In genomic region chr19:47337743-47338142, GRCm38 (mm10) we compare ENCODE assay signal across 8 mouse cellular contexts.
DNase-seq lines count a peak whose midpoint lies in the region; ATAC-seq and TF ChIP-seq lines count a peak whose summit lies in the region.

No protein-coding gene starts in this region.

- H3K36me3 ChIP-seq in hindbrain, embryonic 16.5 days (ENCODE audit: control insufficient read depth, insufficient read depth, low read length), result no peaks in the 10 kb centered on the region

- peak; percentile 67 for ATAC-seq in hindbrain, embryonic 16.5 days
- peak; percentile 57; the same call in 1 of the 2 replicates for ATAC-seq in megakaryocyte, adult 5-6 weeks (ENCODE audit: poor library complexity, severe bottlenecking)

- peaks cover 23% of the 10 kb centered on the region for H3K4me1 ChIP-seq in hindbrain, embryonic 16.5 days (ENCODE audit: control insufficient read depth, insufficient read depth, low read depth, low read length)

- peak overlapping the region; percentile 32 for H3K4me3 ChIP-seq in gastrocnemius, adult 2 months
- H3K4me3 ChIP-seq in hindbrain, embryonic 16.5 days (ENCODE audit: low read length), result peak overlapping the region; percentile 23

- H3K4me2 ChIP-seq in hindbrain, embryonic 16.5 days (ENCODE audit: low read length), result peak overlapping the region; percentile 68

- no peaks in the 10 kb centered on the region for H3K9me3 ChIP-seq in hindbrain, embryonic 16.5 days (ENCODE audit: control insufficient read depth, low read length)

- peak overlapping the region; percentile 46 for H3K27ac ChIP-seq in gastrocnemius, adult 2 months
- H3K27ac ChIP-seq in hindbrain, embryonic 16.5 days (ENCODE audit: low read depth, low read length), result no peak overlapping the region

- DNase-seq in WW6 (ENCODE audit: low read depth, low spot score), result peak; percentile 63
- DNase-seq in cerebellum, postnatal 36 days, result peak; percentile 92 to 94
- peak; percentile 95 for DNase-seq in gastrocnemius, adult 2 months
- peak; percentile 91 to 97 for DNase-seq in left cerebral cortex, adult 18-20 months (ENCODE audit: low spot score in 2 of 2)
- DNase-seq in right cerebral cortex, adult 18-20 months, result peak; percentile 88
- peak; percentile 91 for DNase-seq in urinary bladder, adult 2 months (ENCODE audit: low spot score)

- TF ChIP-seq CTCF in gastrocnemius, adult 2 months (IDR thresholded peaks at IDR 0.05), result no peak; the same call in 1 of the 2 replicates

- intact Hi-C loops in gastrocnemius, adult 2 months (cut with DNase I), result loop anchor here (2.0 kb wide), 1 partner anchor 163 kb away; no protein-coding TSS in a partner anchor

- WGBS in hindbrain, embryonic 16.5 days, result 29% methylated on average over 12 of the region's 12 CpGs

- H3K9ac ChIP-seq in hindbrain, embryonic 16.5 days (ENCODE audit: low read depth, low read length), result no peak overlapping the region; the same call in 1 of the 2 replicates

- H3K27me3 ChIP-seq in hindbrain, embryonic 16.5 days (replicated peaks; ENCODE audit: control insufficient read depth, insufficient read depth, low read length), result peaks cover 10% of the 10 kb centered on the region
